Mouse (Mus musculus): ENCODE measurements around the gene Serac1.

The Serac1 gene

GRCm38 (mm10) chr17:6002563-6002962 lies 77.0 kb downstream of the Serac1 start:
- no peak for DNase-seq

GRCm38 (mm10) chr17:6001836-6002235 lies 77.7 kb downstream of the Serac1 start:
- DNase-seq: no peak

- DNase-seq: no peak
Observed at GRCm38 (mm10) chr17:6001389-6001788, 78.2 kb downstream of the Serac1 start.

- DNase-seq: no peak
Observed at GRCm38 (mm10) chr17:6000864-6001319, 78.6 kb downstream of the Serac1 start.

GRCm38 (mm10) chr17:5999039-5999543 lies 80.5 kb downstream of the Serac1 start:
- no peak for DNase-seq

GRCm38 (mm10) chr17:5998235-5998500 lies 81.4 kb downstream of the Serac1 start:
- no peak for DNase-seq

GRCm38 (mm10) chr17:5997380-5998234 lies 81.9 kb downstream of the Serac1 start:
- no peak for DNase-seq

GRCm38 (mm10) chr17:5996589-5996988 lies 83.0 kb downstream of the Serac1 start:
- no peak for DNase-seq

- no peak for DNase-seq
Observed at GRCm38 (mm10) chr17:5994606-5995005, 84.9 kb downstream of the Serac1 start.

GRCm38 (mm10) chr17:5993581-5994260 lies 85.8 kb downstream of the Serac1 start:
- DNase-seq: no peak

- DNase-seq: no peak
Observed at GRCm38 (mm10) chr17:5992866-5993580, 86.5 kb downstream of the Serac1 start.
